Mouse (Mus musculus): ENCODE measurements at regions not wholly inside any gene's neighbourhood (a gene's known extent, or its start where the extent isn't known, plus 50 kb on each side); places are given as distances from the start of the nearest gene placed in this dataset.

GRCm38 (mm10) chr1:189108260-189109035, 100.8 kb upstream of the Kctd3 start:
- TF ChIP-seq CTCF (IDR thresholded peaks at IDR 0.05; ENCODE audit: control insufficient read depth, insufficient read depth, insufficient read length) = no peak
- TF ChIP-seq FOSL1 (IDR thresholded peaks at IDR 0.05; ENCODE audit: insufficient read depth, low read length, poor library complexity, severe bottlenecking) = no peak

Measured in C2C12 (cell line).